Mouse (Mus musculus): Measurements from ENCODE around the gene Asb17. TPM values are rescaled to one million over a fixed set of nuclear protein-coding genes. Genes with fewer than 3 reads are reported as not detected.
A peak's percentile ranks its signal among the peaks of the same experiment; 100 is the strongest.

Gene Asb17
- not detected in 2 replicates for polyA plus RNA-seq (2015; fragmentation: Nextera tagmentation; extraction: Ambion mirVana)

GRCm38 (mm10) chr3:153844030-153844429, at the start of gene Asb17:
TSS of gene Asb17 (plus strand) at chr3:153844209.
- no peak within 1 kb of the TSS for H3K4me3 ChIP-seq (replicated peaks)
- no peaks in the 10 kb centered on the region for H3K27me3 ChIP-seq (replicated peaks)
- ATAC-seq (ENCODE audit: low FRiP score), result no peak
- no peak within 1 kb of the TSS for H3K9ac ChIP-seq (replicated peaks)
- no peaks in the 10 kb centered on the region for H3K36me3 ChIP-seq
- H3K4me1 ChIP-seq, result no peaks in the 10 kb centered on the region
- H3K9me3 ChIP-seq (replicated peaks), result no peaks in the 10 kb centered on the region
- no peak within 1 kb of the TSS for H3K4me2 ChIP-seq
- 85% methylated on average over 10 of the region's 10 CpGs for WGBS
- H3K27ac ChIP-seq (replicated peaks), result no peak within 1 kb of the TSS

DNA sequence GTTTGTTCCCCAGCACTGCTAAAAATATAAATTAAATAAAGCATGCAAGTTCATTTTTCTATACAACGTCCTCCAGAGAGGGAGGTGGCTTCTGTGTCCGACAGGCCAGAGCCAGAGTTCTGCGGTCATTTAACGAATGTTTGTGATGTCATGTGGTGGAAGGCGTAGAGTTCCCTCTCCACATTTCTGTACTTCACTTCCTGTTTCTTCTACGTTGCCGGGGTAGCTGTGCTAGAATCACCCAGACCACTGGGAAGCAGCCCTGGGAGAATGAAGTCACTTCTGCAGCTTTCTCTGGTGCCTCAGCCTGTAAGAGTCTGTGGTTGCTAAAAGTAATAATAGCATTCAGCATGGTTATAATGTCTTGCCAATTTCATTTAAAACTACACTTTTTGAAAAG, 46.4 kb upstream of the Asb17 start:
- H3K4me1 ChIP-seq, result no peaks in the 10 kb centered on the region
- H3K9ac ChIP-seq (replicated peaks), result no peak overlapping the region
- no peak overlapping the region for H3K4me2 ChIP-seq
- ATAC-seq (ENCODE audit: low FRiP score), result no peak
- WGBS, result 78% methylated on average over 7 of the region's 7 CpGs
- no peaks in the 10 kb centered on the region for H3K9me3 ChIP-seq (replicated peaks)
- H3K27ac ChIP-seq (replicated peaks), result no peak overlapping the region
- H3K27me3 ChIP-seq (replicated peaks), result no peaks in the 10 kb centered on the region; the same call in 1 of the 2 replicates
- H3K36me3 ChIP-seq, result no peaks in the 10 kb centered on the region
- no peak overlapping the region for H3K4me3 ChIP-seq (replicated peaks)

GRCm38 (mm10) chr3:153799603-153800002, 44.4 kb upstream of the Asb17 start:
- Histone ChIP-seq H3K4me1 (no peaks in the 10 kb centered on the region), H3K27me3 (replicated peaks) (no peaks in the 10 kb centered on the region; the same call in 1 of the 2 replicates), H3K9me3 (replicated peaks) (no peaks in the 10 kb centered on the region), H3K4me3 (replicated peaks) (no peak overlapping the region), H3K9ac (replicated peaks) (no peak overlapping the region), H3K27ac (replicated peaks) (no peak overlapping the region), H3K4me2 (no peak overlapping the region), H3K36me3 (no peaks in the 10 kb centered on the region)
- 91% methylated on average over 11 of the region's 11 CpGs for WGBS
- no peak for ATAC-seq (ENCODE audit: low FRiP score)

- no peak overlapping the region for H3K9ac ChIP-seq (replicated peaks)
- WGBS, result 88% methylated on average over 5 of the region's 5 CpGs
- no peaks in the 10 kb centered on the region for H3K36me3 ChIP-seq
- no peaks in the 10 kb centered on the region for H3K9me3 ChIP-seq (replicated peaks)
- no peak overlapping the region for H3K4me2 ChIP-seq
- no peaks in the 10 kb centered on the region for H3K4me1 ChIP-seq
- no peaks in the 10 kb centered on the region; the same call in 1 of the 2 replicates for H3K27me3 ChIP-seq (replicated peaks)
- ATAC-seq (ENCODE audit: low FRiP score), result no peak
- H3K27ac ChIP-seq (replicated peaks), result no peak overlapping the region
- H3K4me3 ChIP-seq (replicated peaks), result no peak overlapping the region
Measured at GRCm38 (mm10) chr3:153800690-153801089, 43.3 kb upstream of the Asb17 start.

DNA sequence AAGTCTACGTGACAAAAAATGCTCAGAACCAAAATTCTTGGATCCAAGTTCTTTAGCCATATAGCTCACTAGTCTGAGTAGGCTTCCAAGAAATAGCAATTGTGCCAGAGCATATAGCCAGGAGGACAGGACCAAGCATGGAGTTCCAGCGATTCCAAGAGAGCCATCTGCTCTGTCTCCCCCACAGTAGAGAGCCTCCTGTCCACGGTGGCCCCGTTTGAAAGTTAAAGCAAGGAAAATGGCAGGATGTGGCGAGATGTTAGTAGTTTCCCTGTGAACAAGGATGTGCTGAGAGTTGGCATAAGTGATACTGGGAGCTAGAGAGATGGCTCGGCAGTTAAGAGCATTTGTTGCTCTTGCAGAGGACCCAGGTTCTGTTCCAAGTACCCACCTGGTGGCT, 42.5 kb upstream of the Asb17 start:
- ATAC-seq (ENCODE audit: low FRiP score), result no peak
- H3K27me3 ChIP-seq (replicated peaks), result no peaks in the 10 kb centered on the region; the same call in 1 of the 2 replicates
- WGBS, result 83% methylated on average over 6 of the region's 6 CpGs

GRCm38 (mm10) chr3:153802640-153803039, 41.4 kb upstream of the Asb17 start:
- Histone ChIP-seq H3K4me3 (replicated peaks) (no peak overlapping the region), H3K9ac (replicated peaks) (no peak overlapping the region), H3K27ac (replicated peaks) (no peak overlapping the region), H3K27me3 (replicated peaks) (no peaks in the 10 kb centered on the region; the same call in 1 of the 2 replicates), H3K4me1 (peaks cover 5% of the 10 kb centered on the region), H3K9me3 (replicated peaks) (no peaks in the 10 kb centered on the region), H3K4me2 (no peak overlapping the region), H3K36me3 (no peaks in the 10 kb centered on the region)
- 93% methylated on average over 5 of the region's 5 CpGs for WGBS
- no peak for ATAC-seq (ENCODE audit: low FRiP score)

More for the DNA sequence above, 42.5 kb upstream of the Asb17 start:
- Histone ChIP-seq H3K4me3 (replicated peaks) (no peak overlapping the region), H3K9ac (replicated peaks) (no peak overlapping the region), H3K9me3 (replicated peaks) (no peaks in the 10 kb centered on the region), H3K36me3 (no peaks in the 10 kb centered on the region), H3K27ac (replicated peaks) (no peak overlapping the region), H3K4me2 (no peak overlapping the region), H3K4me1 (peaks cover 5% of the 10 kb centered on the region)

- H3K9me3 ChIP-seq (replicated peaks), result no peaks in the 10 kb centered on the region
- peaks cover 5% of the 10 kb centered on the region for H3K4me1 ChIP-seq
- 93% methylated on average over 7 of the region's 7 CpGs for WGBS
- no peak overlapping the region for H3K4me3 ChIP-seq (replicated peaks)
- H3K4me2 ChIP-seq, result no peak overlapping the region
- H3K36me3 ChIP-seq, result no peaks in the 10 kb centered on the region
- no peaks in the 10 kb centered on the region; the same call in 1 of the 2 replicates for H3K27me3 ChIP-seq (replicated peaks)
- H3K9ac ChIP-seq (replicated peaks), result no peak overlapping the region
- no peak overlapping the region for H3K27ac ChIP-seq (replicated peaks)
- no peak for ATAC-seq (ENCODE audit: low FRiP score)
Measured at GRCm38 (mm10) chr3:153804032-153804431, 40.0 kb upstream of the Asb17 start.

GRCm38 (mm10) chr3:153806077-153806772, 37.8 kb upstream of the Asb17 start:
- Histone ChIP-seq H3K27me3 (replicated peaks) (no peaks in the 10 kb centered on the region; the same call in 1 of the 2 replicates), H3K9me3 (replicated peaks) (no peaks in the 10 kb centered on the region), H3K4me1 (peaks cover 12% of the 10 kb centered on the region), H3K4me3 (replicated peaks) (no peak overlapping the region), H3K36me3 (no peaks in the 10 kb centered on the region), H3K9ac (replicated peaks) (no peak overlapping the region), H3K27ac (replicated peaks) (no peak overlapping the region), H3K4me2 (peak overlapping the region; percentile 24)
- WGBS, result 39% methylated on average over 14 of the region's 14 CpGs
- ATAC-seq (ENCODE audit: low FRiP score), result peak; percentile 86

- no peaks in the 10 kb centered on the region for H3K36me3 ChIP-seq
- H3K9me3 ChIP-seq (replicated peaks), result no peaks in the 10 kb centered on the region
- 90% methylated on average over 9 of the region's 9 CpGs for WGBS
- ATAC-seq (ENCODE audit: low FRiP score), result peak; percentile 9; the same call in 1 of the 2 replicates
- no peak overlapping the region for H3K9ac ChIP-seq (replicated peaks)
- no peaks in the 10 kb centered on the region for H3K27me3 ChIP-seq (replicated peaks)
- H3K4me2 ChIP-seq, result no peak overlapping the region
- no peak overlapping the region for H3K27ac ChIP-seq (replicated peaks)
- peaks cover 12% of the 10 kb centered on the region for H3K4me1 ChIP-seq
- no peak overlapping the region for H3K4me3 ChIP-seq (replicated peaks)
Measured at GRCm38 (mm10) chr3:153806773-153807443, 37.1 kb upstream of the Asb17 start.

DNA sequence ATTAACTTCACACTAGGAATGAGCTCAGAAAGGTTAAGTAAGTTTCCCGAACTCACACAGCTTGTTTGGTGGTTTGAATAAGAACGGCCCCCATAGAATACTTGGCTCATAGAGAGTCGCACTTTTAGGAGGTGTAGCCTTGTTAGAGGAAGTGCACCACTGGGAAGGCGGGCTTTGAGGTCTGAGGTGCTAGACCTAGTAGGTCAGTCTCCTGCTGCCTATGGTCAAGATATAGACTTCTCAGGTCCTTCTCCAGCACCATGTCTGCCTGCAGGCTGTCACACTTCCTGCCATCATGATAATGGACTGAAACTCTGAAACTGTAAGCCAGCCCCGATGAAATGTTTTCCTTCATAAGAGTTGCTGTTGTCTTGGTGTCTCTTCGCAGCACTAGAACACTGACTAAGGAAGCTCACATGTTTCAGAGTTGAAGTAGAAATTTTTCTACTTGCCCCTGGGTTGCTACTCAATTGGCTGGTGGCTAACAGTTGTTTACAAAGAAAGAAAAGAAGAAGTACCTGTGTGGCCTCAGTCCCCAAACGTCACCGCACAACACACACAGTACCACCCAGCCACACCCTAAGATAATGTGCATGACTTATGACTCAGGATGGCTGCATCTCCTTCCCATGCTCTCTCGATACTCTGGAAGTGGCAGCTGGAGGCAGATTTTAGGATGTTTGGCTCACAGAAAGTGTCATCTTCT, 36.4 kb upstream of the Asb17 start:
- Histone ChIP-seq H3K4me3 (replicated peaks) (no peak overlapping the region), H3K4me2 (no peak overlapping the region), H3K9ac (replicated peaks) (no peak overlapping the region), H3K4me1 (peaks cover 12% of the 10 kb centered on the region), H3K27ac (replicated peaks) (no peak overlapping the region), H3K36me3 (no peaks in the 10 kb centered on the region), H3K27me3 (replicated peaks) (no peaks in the 10 kb centered on the region), H3K9me3 (replicated peaks) (no peaks in the 10 kb centered on the region)
- WGBS, result 86% methylated on average over 9 of the region's 9 CpGs
- no peak for ATAC-seq (ENCODE audit: low FRiP score)

DNA sequence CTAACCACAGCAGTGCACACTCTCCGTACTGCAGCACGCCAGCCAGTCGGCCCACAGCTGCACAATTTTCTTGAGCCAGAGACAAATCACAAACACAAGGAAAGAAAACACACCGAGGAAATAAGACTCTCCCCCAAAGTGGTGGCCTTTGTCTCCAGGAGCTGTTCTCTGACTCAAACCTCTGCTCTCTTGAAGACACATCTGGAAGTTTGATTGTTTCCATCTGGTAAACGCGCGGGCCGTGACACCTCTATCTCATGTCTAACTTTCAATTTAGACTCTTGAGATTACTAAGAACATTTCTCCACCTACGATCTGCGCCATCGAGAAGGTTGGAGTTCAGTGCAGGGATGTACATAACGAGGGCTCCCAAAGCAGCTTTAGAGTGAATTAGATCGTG, 35.6 kb upstream of the Asb17 start:
- WGBS, result 87% methylated on average over 13 of the region's 13 CpGs
- Histone ChIP-seq H3K4me2 (no peak overlapping the region), H3K4me1 (peaks cover 12% of the 10 kb centered on the region), H3K27me3 (replicated peaks) (no peaks in the 10 kb centered on the region), H3K27ac (replicated peaks) (no peak overlapping the region), H3K4me3 (replicated peaks) (no peak overlapping the region), H3K9ac (replicated peaks) (no peak overlapping the region), H3K36me3 (no peaks in the 10 kb centered on the region), H3K9me3 (replicated peaks) (no peaks in the 10 kb centered on the region)
- ATAC-seq (ENCODE audit: low FRiP score), result no peak

Data from neural tube, embryonic 15.5 days (tissue).